Mouse (Mus musculus) liver, embryonic 14.5 days (tissue): ENCODE measurements around the gene Slamf9. TPM values are rescaled to one million over a fixed set of nuclear protein-coding genes. Genes with fewer than 3 reads are reported as not detected.
A peak's percentile ranks its signal among the peaks of the same experiment; 100 is the strongest.

Experiments
- ATAC-seq: fragments of 200-750 bp; cut with Nextera tagmentation; 2 replicates; pipeline ENCODE4 v1.8.0; 2017; ENCODE audit warnings: moderate number of reproducible peaks, mild to moderate bottlenecking, moderate library complexity; ENCODE audit not compliant: insufficient read depth
- DNase-seq, 3 experiments: peaks; one replicate each; pipeline ENCODE4 v3.0.0-alpha.2; 2012 to 2013; ENCODE audit warnings: low read depth in 3 of 3, low spot score in 3 of 3
- H3K27ac ChIP-seq: fragments of 300-500 bp; sonication (generic); 2 replicates; pipeline ENCODE4 v1.5.1; 2014; ENCODE audit warnings: moderate library complexity, mild to moderate bottlenecking, control low read depth, inconsistent platforms
- H3K27me3 ChIP-seq: fragments of 300-500 bp; sonication (generic); 2 replicates; pipeline ENCODE4 v1.6.1; 2014; ENCODE audit warnings: mild to moderate bottlenecking, low read length, moderate library complexity; ENCODE audit not compliant: control insufficient read depth, insufficient read depth
- H3K36me3 ChIP-seq: fragments of 300-500 bp; sonication (generic); replicated peaks from 2 replicates; pipeline ENCODE4 v1.6.1; 2014; ENCODE audit warnings: low read depth; ENCODE audit not compliant: control insufficient read depth, insufficient read depth
- H3K4me1 ChIP-seq, 2 experiments: fragments of 200-500 bp in 1 of 2; fragments of 300-500 bp in 1 of 2; sonication (generic) in 1 of 2; replicated peaks; 2 replicates each; pipeline ENCODE4 v1.6.1; 2012 to 2014; ENCODE audit warnings: antibody characterized with exemption in 1 of 2, inconsistent platforms in 1 of 2, low read length in 1 of 2; ENCODE audit not compliant: control insufficient read depth in 2 of 2, insufficient read depth in 2 of 2
- H3K4me2 ChIP-seq: fragments of 300-500 bp; sonication (generic); 2 replicates; pipeline ENCODE4 v1.6.1; 2014; ENCODE audit warnings: low read depth, mild to moderate bottlenecking, control low read depth, moderate library complexity
- H3K4me3 ChIP-seq, 2 experiments: fragments of 200-500 bp in 1 of 2; fragments of 300-500 bp in 1 of 2; sonication (generic) in 1 of 2; 2 replicates each; pipeline ENCODE4 v1.5.1; 2012 to 2014; ENCODE audit warnings: low read depth in 2 of 2, low read length in 2 of 2, mild to moderate bottlenecking in 2 of 2, control low read depth in 1 of 2, inconsistent platforms in 1 of 2, moderate library complexity in 1 of 2; ENCODE audit not compliant: insufficient read depth in 1 of 2
- H3K9ac ChIP-seq: fragments of 300-500 bp; sonication (generic); replicated peaks from 2 replicates; pipeline ENCODE4 v1.6.1; 2014; ENCODE audit warnings: mild to moderate bottlenecking, control low read depth, moderate library complexity
- H3K9me3 ChIP-seq: fragments of 300-500 bp; sonication (generic); 2 replicates; pipeline ENCODE4 v1.6.1; 2016; ENCODE audit warnings: low read length, mixed read lengths; ENCODE audit not compliant: control insufficient read depth
- CTCF ChIP-seq: IDR thresholded peaks from 2 replicates; pipeline ENCODE4 v1.5.1; 2016; ENCODE audit warnings: antibody characterized with exemption, low read depth, control low read depth
- EP300 ChIP-seq: IDR thresholded peaks from 2 replicates; pipeline ENCODE4 v1.6.1; 2016; ENCODE audit warnings: antibody characterized with exemption, low read depth
- WGBS: fragments of 180-500 bp; shearing (Covaris S2); extraction: QIAGEN DNeasy Blood & Tissue Kit; methylation state at CpG from one replicate; pipeline ENCODE4 v1.1.7; 2014; ENCODE audit not compliant: insufficient replicate concordance; 5-methylcytosine and 5-hydroxymethylcytosine counted together
- polyA plus RNA-seq, 2 experiments: library from polyadenylated mRNA; depleted of rRNA in 1 of 2; stranded (reverse) in 1 of 2; unstranded in 1 of 2; fragments of >200 nt; fragmentation: Nextera tagmentation in 1 of 2; extraction: Ambion mirVana in 1 of 2; gene quantifications; 2 replicates each; pipeline versions ENCODE4 v1.2.1 to v1.2.3; 2012 to 2014

Slamf9 gene
- polyA plus RNA-seq, 2 experiments: 1.5 to 1.9 TPM

DNA sequence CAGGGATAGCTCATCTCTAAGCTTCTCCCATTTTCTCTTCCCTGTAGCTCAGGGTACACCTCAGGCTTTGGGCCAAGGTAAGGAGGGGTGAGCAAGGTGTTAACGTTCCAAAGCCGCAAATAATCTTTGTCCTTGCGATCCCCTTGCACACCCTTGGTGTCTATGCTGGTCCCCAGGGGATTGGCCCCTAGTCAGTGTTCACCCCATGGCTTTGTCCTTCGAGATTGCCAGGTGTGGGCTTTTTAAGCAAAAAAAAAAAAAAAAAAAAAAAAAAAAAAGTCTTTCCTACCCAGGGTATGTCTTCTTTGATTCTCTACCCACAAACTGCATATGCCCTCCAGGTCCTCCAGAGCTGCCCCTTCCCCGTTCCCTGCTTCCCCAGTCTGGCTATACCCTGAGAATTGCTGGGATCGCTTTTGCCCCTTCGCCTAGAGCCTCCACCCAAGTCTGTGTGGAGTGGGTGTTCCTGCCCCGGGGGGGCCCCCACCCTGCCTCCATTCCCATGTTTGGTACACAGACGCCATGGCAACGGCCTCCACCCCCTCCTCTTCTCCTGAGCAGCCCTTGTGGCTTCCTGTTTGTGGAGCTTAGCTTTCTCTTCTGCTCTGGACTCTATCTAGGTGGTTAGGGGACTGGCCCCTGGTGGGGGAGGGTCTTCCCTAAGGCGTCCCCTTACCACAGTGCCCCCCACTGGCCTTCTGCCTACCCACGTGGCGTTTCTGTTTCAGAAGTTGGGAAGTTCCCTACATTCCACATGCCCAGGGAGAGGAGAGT, 26.4 kb downstream of the Slamf9 start:
- peaks cover 3% of the 10 kb centered on the region for H3K36me3 ChIP-seq
- peak overlapping the region; percentile 62 to 64 for H3K4me3 ChIP-seq
- H3K27ac ChIP-seq: no peak overlapping the region
- peak overlapping the region; percentile 24 for H3K9ac ChIP-seq
- ATAC-seq: peak; percentile 34; the same call in 1 of the 2 replicates
- TF ChIP-seq CTCF (no peak), EP300 (no peak)
- H3K9me3 ChIP-seq: no peaks in the 10 kb centered on the region
- no peaks in the 10 kb centered on the region for H3K27me3 ChIP-seq
- 3% methylated on average over 13 of the region's 13 CpGs for WGBS
- peaks cover 0 to 23% of the 10 kb centered on the region in 2 experiments; a peak in 3 of 4 replicates for H3K4me1 ChIP-seq
- DNase-seq: no peak
- peak overlapping the region; percentile 67 for H3K4me2 ChIP-seq

DNA sequence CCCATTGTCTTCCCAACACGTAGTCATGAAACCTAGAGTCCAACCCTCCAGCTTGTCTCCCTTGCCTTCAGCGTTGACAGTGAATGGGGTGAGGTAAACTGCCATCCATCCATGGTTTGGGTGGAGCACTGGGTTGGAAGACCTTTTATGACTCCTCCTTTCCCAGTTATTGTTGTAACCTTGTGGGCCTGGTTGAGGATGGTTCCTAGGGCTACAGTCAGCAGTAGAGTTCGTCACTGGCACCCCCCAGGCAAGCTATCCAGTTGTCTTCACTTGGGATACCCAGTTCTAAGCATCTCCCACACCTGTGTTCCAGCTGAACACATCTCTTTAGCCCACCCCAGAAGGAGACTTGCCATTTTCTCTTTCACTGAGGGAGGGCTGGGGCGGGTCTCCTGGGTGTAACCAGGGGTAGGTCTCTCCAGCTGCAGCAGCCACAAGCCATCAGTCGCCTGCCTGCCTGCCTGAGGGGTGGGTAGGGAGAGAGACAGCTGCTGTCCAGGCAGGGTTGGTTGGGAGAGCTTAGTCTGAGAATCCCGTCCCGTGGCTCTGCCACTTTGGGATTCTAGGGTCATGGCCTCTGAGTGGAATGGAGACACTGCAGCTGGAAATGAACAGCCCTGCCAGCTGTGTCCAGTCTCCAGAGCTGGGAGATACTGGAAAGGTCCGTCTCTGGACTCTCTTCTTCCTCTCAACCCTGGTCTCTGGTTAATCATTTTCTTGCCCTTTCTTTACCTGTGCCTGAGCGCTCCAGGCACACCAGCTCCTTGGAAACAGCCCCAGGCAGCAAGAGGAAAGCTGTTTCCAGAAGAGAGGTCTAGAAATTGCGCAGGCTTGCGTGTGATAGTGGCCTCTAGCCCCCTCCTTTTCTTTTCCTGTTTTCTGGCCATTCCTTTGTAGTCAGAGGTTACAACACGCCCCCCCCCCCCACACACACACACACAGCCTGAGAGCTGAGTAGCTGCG, 27.3 kb downstream of the Slamf9 start:
- H3K9ac ChIP-seq: no peak overlapping the region
- WGBS: 21% methylated on average over 13 of the region's 13 CpGs
- peak overlapping the region; percentile 67 for H3K4me2 ChIP-seq
- ATAC-seq: no peak
- TF ChIP-seq CTCF (no peak), EP300 (no peak)
- no peak overlapping the region for H3K27ac ChIP-seq
- H3K27me3 ChIP-seq: no peaks in the 10 kb centered on the region
- H3K4me1 ChIP-seq: peaks cover 0 to 24% of the 10 kb centered on the region in 2 experiments; a peak in 3 of 4 replicates
- H3K36me3 ChIP-seq: peaks cover 3% of the 10 kb centered on the region
- no peaks in the 10 kb centered on the region for H3K9me3 ChIP-seq
- H3K4me3 ChIP-seq: peak overlapping the region; percentile 24 to 64
- no peak for DNase-seq

- Histone ChIP-seq H3K4me2 (peak overlapping the region; percentile 67), H3K27me3 (no peaks in the 10 kb centered on the region), H3K27ac (no peak overlapping the region), H3K9me3 (no peaks in the 10 kb centered on the region), H3K9ac (no peak overlapping the region), H3K4me1 (peaks cover 0 to 30% of the 10 kb centered on the region in 2 experiments; a peak in 3 of 4 replicates), H3K36me3 (peaks cover 3% of the 10 kb centered on the region), H3K4me3 (peak overlapping the region; percentile 2; a peak in 2 of 4 replicates)
- ATAC-seq: no peak
- DNase-seq: no peak
- 31% methylated on average over 14 of the region's 14 CpGs for WGBS
- TF ChIP-seq CTCF (no peak), EP300 (no peak)
Observed at GRCm38 (mm10) chr1:172503111-172503997, 28.2 kb downstream of the Slamf9 start.

DNA sequence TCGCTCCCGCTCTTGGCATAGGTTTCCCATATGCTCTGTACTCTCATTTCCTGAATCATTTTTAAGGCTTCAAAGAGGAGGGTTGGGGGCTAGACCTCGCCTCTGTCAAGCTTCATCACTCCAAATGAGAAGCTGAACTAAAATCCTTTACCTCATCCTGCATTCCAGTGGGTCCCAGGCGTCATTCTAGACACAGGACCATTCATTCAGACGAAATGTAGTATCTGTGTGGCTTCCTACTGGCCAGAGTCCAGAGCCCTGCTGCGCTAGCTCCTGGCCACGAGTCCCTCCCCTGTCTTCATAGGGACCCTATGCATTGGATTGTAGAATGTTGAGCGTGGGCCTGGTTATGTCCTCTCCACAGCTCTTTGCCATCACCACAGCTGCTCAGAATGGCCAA, 29.6 kb downstream of the Slamf9 start:
- H3K4me1 ChIP-seq: peaks cover 0 to 33% of the 10 kb centered on the region in 2 experiments; a peak in 3 of 4 replicates
- H3K9me3 ChIP-seq: no peaks in the 10 kb centered on the region
- H3K4me3 ChIP-seq: no peak overlapping the region
- TF ChIP-seq EP300: no peak
- TF ChIP-seq CTCF: no peak
- no peak overlapping the region for H3K9ac ChIP-seq
- no peak overlapping the region for H3K27ac ChIP-seq
- peaks cover 3% of the 10 kb centered on the region for H3K36me3 ChIP-seq
- WGBS: 67% methylated on average over 8 of the region's 8 CpGs
- no peak overlapping the region for H3K4me2 ChIP-seq
- ATAC-seq (no peak), DNase-seq (no peak)
- no peaks in the 10 kb centered on the region for H3K27me3 ChIP-seq
